Mouse (Mus musculus) MEL (cell line): ENCODE measurements at regions not wholly inside any gene's neighbourhood (a gene's known extent, or its start where the extent isn't known, plus 50 kb on each side); places are given as distances from the start of the nearest gene placed in this dataset.

Source experiments
- DNase-seq: peaks from one replicate; pipeline ENCODE4 v3.0.0; 2011; ENCODE audit warnings: low read depth, low spot score
- H3K27ac ChIP-seq: 2 replicates; pipeline ENCODE4 v1.5.1; 2012; ENCODE audit warnings: low read depth, mild to moderate bottlenecking, control low read depth, low read length, moderate library complexity; ENCODE audit not compliant: control insufficient read depth
- H3K27me3 ChIP-seq, 2 experiments: fragments of 150-350 bp in 1 of 2; sonication (generic) in 1 of 2; 2 replicates each; pipeline ENCODE4 v1.6.1; 2012; ENCODE audit warnings: low read length in 2 of 2, mild to moderate bottlenecking in 2 of 2, improper control_type of control experiment in 1 of 2, moderate library complexity in 1 of 2; ENCODE audit not compliant: insufficient read depth in 2 of 2, control insufficient read depth in 1 of 2
- H3K36me3 ChIP-seq, 2 experiments: 2 replicates each; pipeline ENCODE4 v1.6.1; 2012 to 2014; ENCODE audit warnings: low read length in 2 of 2, improper control_type of control experiment in 1 of 2, inconsistent platforms in 1 of 2, mild to moderate bottlenecking in 1 of 2; ENCODE audit not compliant: insufficient read depth in 2 of 2, control insufficient read depth in 1 of 2
- H3K4me1 ChIP-seq, 2 experiments: fragments of 150-350 bp in 1 of 2; sonication (generic) in 1 of 2; 2 replicates each; pipeline ENCODE4 v1.6.1; 2012; ENCODE audit warnings: low read length in 2 of 2, improper control_type of control experiment in 1 of 2, mild to moderate bottlenecking in 1 of 2; ENCODE audit not compliant: insufficient read depth in 2 of 2, control insufficient read depth in 1 of 2
- H3K4me3 ChIP-seq, 2 experiments: fragments of 150-350 bp in 1 of 2; sonication (generic) in 1 of 2; 2 replicates each; pipeline ENCODE4 v1.5.1; 2012; ENCODE audit warnings: low read depth in 2 of 2, low read length in 2 of 2, mild to moderate bottlenecking in 2 of 2, moderate library complexity in 2 of 2, control low read depth in 1 of 2, improper control_type of control experiment in 1 of 2; ENCODE audit not compliant: control insufficient read depth in 1 of 2, insufficient read depth in 1 of 2
- H3K79me2 ChIP-seq: 2 replicates; pipeline ENCODE4 v1.6.1; 2012; ENCODE audit warnings: mild to moderate bottlenecking, low read length, moderate library complexity; ENCODE audit not compliant: control insufficient read depth, poor library complexity, insufficient read depth
- H3K9ac ChIP-seq: 2 replicates; pipeline ENCODE4 v1.6.1; 2012; ENCODE audit warnings: low read depth, mild to moderate bottlenecking, control low read depth, low read length, moderate library complexity; ENCODE audit not compliant: control insufficient read depth, poor library complexity, severe bottlenecking
- H3K9me3 ChIP-seq: fragments of 150-350 bp; sonication (generic); replicated peaks from 2 replicates; pipeline ENCODE4 v1.6.1; 2012; ENCODE audit warnings: mild to moderate bottlenecking, low read length, improper control_type of control experiment, moderate library complexity; ENCODE audit not compliant: insufficient read depth
- BHLHE40 ChIP-seq: IDR thresholded peaks from 2 replicates; pipeline ENCODE4 v1.6.1; 2012; ENCODE audit warnings: low read depth, mild to moderate bottlenecking, inconsistent platforms, low read length, improper control_type of control experiment, borderline replicate concordance
- CHD1 ChIP-seq: IDR thresholded peaks from 2 replicates; pipeline ENCODE4 v1.6.1; 2012; ENCODE audit warnings: low read depth, mild to moderate bottlenecking, inconsistent platforms, low read length, improper control_type of control experiment
- CHD2 ChIP-seq: IDR thresholded peaks from 2 replicates; pipeline ENCODE4 v1.6.1; 2011; ENCODE audit warnings: low read length, improper control_type of control experiment
- E2F4 ChIP-seq: IDR thresholded peaks from 2 replicates; pipeline ENCODE4 v1.6.1; 2011; ENCODE audit warnings: low read depth, low read length, improper control_type of control experiment, borderline replicate concordance
- ELF1 ChIP-seq: IDR thresholded peaks from 2 replicates; pipeline ENCODE4 v1.6.1; 2014; ENCODE audit warnings: low read depth, mild to moderate bottlenecking, inconsistent platforms, low read length, improper control_type of control experiment, moderate library complexity
- EP300 ChIP-seq, 2 experiments: IDR thresholded peaks; 2 replicates each; pipeline ENCODE4 v1.6.1; 2011; ENCODE audit warnings: improper control_type of control experiment in 2 of 2, low read length in 2 of 2, low read depth in 1 of 2, mild to moderate bottlenecking in 1 of 2
- JUND ChIP-seq: IDR thresholded peaks from 2 replicates; pipeline ENCODE4 v1.6.1; 2011; ENCODE audit warnings: low read depth, mild to moderate bottlenecking, improper control_type of control experiment, low read length
- KAT2A ChIP-seq: conservative IDR thresholded peaks from 2 replicates; pipeline ENCODE4 v1.6.1; 2012; ENCODE audit warnings: low read depth, low read length, improper control_type of control experiment, inconsistent platforms
- MAFK ChIP-seq: IDR thresholded peaks from 2 replicates; pipeline ENCODE4 v1.6.1; 2011; ENCODE audit warnings: low read depth, mild to moderate bottlenecking, low read length, improper control_type of control experiment, borderline replicate concordance
- MAX ChIP-seq: IDR thresholded peaks from 2 replicates; pipeline ENCODE4 v1.6.1; 2011; ENCODE audit warnings: low read length, improper control_type of control experiment
- MAZ ChIP-seq: IDR thresholded peaks from 2 replicates; pipeline ENCODE4 v1.6.1; 2012; ENCODE audit warnings: low read depth, mild to moderate bottlenecking, inconsistent platforms, low read length, improper control_type of control experiment
- MEF2A ChIP-seq: IDR thresholded peaks from 2 replicates; pipeline ENCODE4 v1.6.1; 2014; ENCODE audit warnings: low read depth, mild to moderate bottlenecking, inconsistent platforms, low read length, improper control_type of control experiment; ENCODE audit not compliant: poor library complexity, insufficient replicate concordance, severe bottlenecking; ENCODE audit errors: extremely low read depth
- MYB ChIP-seq: IDR thresholded peaks from 2 replicates; pipeline ENCODE4 v1.6.1; 2011; ENCODE audit warnings: mild to moderate bottlenecking, low read depth, low read length, improper control_type of control experiment
- NRF1 ChIP-seq: IDR thresholded peaks from 2 replicates; pipeline ENCODE4 v1.6.1; 2014; ENCODE audit warnings: low read depth, mild to moderate bottlenecking, inconsistent platforms, low read length, improper control_type of control experiment, moderate library complexity; ENCODE audit not compliant: poor library complexity, insufficient read depth, severe bottlenecking
- POLR2AphosphoS5 ChIP-seq: IDR thresholded peaks from 2 replicates; pipeline ENCODE4 v1.6.1; 2012; ENCODE audit warnings: low read depth, borderline replicate concordance, mild to moderate bottlenecking, inconsistent platforms, low read length, moderate library complexity, mixed read lengths
- RAD21 ChIP-seq: IDR thresholded peaks from 2 replicates; pipeline ENCODE4 v1.6.1; 2011; ENCODE audit warnings: mild to moderate bottlenecking, low read depth, low read length, improper control_type of control experiment
- TBP ChIP-seq: IDR thresholded peaks from 2 replicates; pipeline ENCODE4 v1.8.0; 2011; ENCODE audit warnings: low read depth, low read length, improper control_type of control experiment
- ZC3H11A ChIP-seq: IDR thresholded peaks from 2 replicates; pipeline ENCODE4 v1.6.1; 2012; ENCODE audit warnings: low read depth, mild to moderate bottlenecking, inconsistent platforms, low read length, improper control_type of control experiment
- ZKSCAN1 ChIP-seq: IDR thresholded peaks from 2 replicates; pipeline ENCODE4 v1.6.1; 2012; ENCODE audit warnings: low read depth, mild to moderate bottlenecking, inconsistent platforms, low read length, improper control_type of control experiment, moderate library complexity
- ZMIZ1 ChIP-seq: IDR thresholded peaks from 2 replicates; pipeline ENCODE4 v1.6.1; 2012; ENCODE audit warnings: low read depth, mild to moderate bottlenecking, inconsistent platforms, low read length, improper control_type of control experiment, moderate library complexity
- ZNF384 ChIP-seq: IDR thresholded peaks from 2 replicates; pipeline ENCODE4 v1.6.1; 2012; ENCODE audit warnings: low read depth, mild to moderate bottlenecking, inconsistent platforms, low read length, improper control_type of control experiment

GRCm38 (mm10) chr14:31929161-31929707 lies 98.8 kb upstream of the Ankrd28 start:
- no peak overlapping the region for H3K27ac ChIP-seq
- no peak for TF ChIP-seq ZMIZ1
- no peak for TF ChIP-seq KAT2A
- TF ChIP-seq ZNF384, result no peak
- TF ChIP-seq NRF1, result no peak
- no peak for TF ChIP-seq ELF1
- no peak for TF ChIP-seq ZC3H11A
- TF ChIP-seq ZKSCAN1, result no peak
- TF ChIP-seq MAZ, result no peak
- peak; percentile 23 for DNase-seq
- no peak overlapping the region for H3K4me3 ChIP-seq
- no peaks in the 10 kb centered on the region for H3K79me2 ChIP-seq
- H3K4me1 ChIP-seq, result 0 out of 4 replicates have a peak, but pooled peaks cover 0 to 2% of the 10 kb centered on the region in 2 experiments
- H3K9ac ChIP-seq, result no peak overlapping the region
- no peaks in the 10 kb centered on the region for H3K36me3 ChIP-seq
- no peaks in the 10 kb centered on the region for H3K27me3 ChIP-seq
- H3K9me3 ChIP-seq, result no peaks in the 10 kb centered on the region

GRCm38 (mm10) chr14:31930367-31930766 lies 98.4 kb upstream of the Galnt15 start:
- no peak overlapping the region for H3K4me3 ChIP-seq
- no peaks in the 10 kb centered on the region for H3K27me3 ChIP-seq

GRCm38 (mm10) chr14:31931971-31932370 lies 96.8 kb upstream of the Galnt15 start:
- H3K36me3 ChIP-seq, result no peaks in the 10 kb centered on the region
- H3K9me3 ChIP-seq, result no peaks in the 10 kb centered on the region
- no peak overlapping the region for H3K4me3 ChIP-seq
- H3K4me1 ChIP-seq, result 0 out of 4 replicates have a peak, but pooled peaks cover 0 to 2% of the 10 kb centered on the region in 2 experiments
- DNase-seq, result no peak
- H3K27me3 ChIP-seq, result peaks cover 0 to 4% of the 10 kb centered on the region in 2 experiments; a peak in 2 of 4 replicates
- no peak overlapping the region for H3K9ac ChIP-seq
- no peak overlapping the region for H3K27ac ChIP-seq
- H3K79me2 ChIP-seq, result no peaks in the 10 kb centered on the region
- TF ChIP-seq ZC3H11A (no peak), ELF1 (no peak), CHD1 (no peak), MEF2A (no peak), CHD2 (no peak), EP300 (IDR thresholded peaks at IDR 0.05; ENCODE audit: low read depth in 1 of 2, low read length in 2 of 2) (no peak)

More at GRCm38 (mm10) chr14:31930367-31930766, 98.4 kb upstream of the Galnt15 start:
- Histone ChIP-seq H3K27ac (no peak overlapping the region), H3K9ac (no peak overlapping the region), H3K36me3 (no peaks in the 10 kb centered on the region), H3K9me3 (no peaks in the 10 kb centered on the region), H3K79me2 (no peaks in the 10 kb centered on the region), H3K4me1 (0 out of 4 replicates have a peak, but pooled peaks cover 0 to 2% of the 10 kb centered on the region in 2 experiments)
- peak; percentile 29 for DNase-seq
- TF ChIP-seq CHD2 (no peak), NRF1 (no peak), KAT2A (no peak), BHLHE40 (no peak), JUND (no peak), TBP (no peak), MYB (no peak), RAD21 (no peak), E2F4 (no peak), MAX (no peak), MAFK (no peak), POLR2AphosphoS5 (no peak), CHD1 (no peak)
